In genomic region chrX:38473164-38473536, GRCm38 (mm10) we compare ENCODE assay signal across 8 mouse cellular contexts. TPM values are rescaled to one million over a fixed set of nuclear protein-coding genes. Genes with fewer than 3 reads are reported as not detected.
DNase-seq lines count a peak whose midpoint lies in the region; ATAC-seq and TF ChIP-seq lines count a peak whose summit lies in the region.

No protein-coding gene starts in this region.

- no peaks in the 10 kb centered on the region for H3K36me3 ChIP-seq in kidney, embryonic 15.5 days
- no peaks in the 10 kb centered on the region for H3K36me3 ChIP-seq in heart, embryonic 14.5 days (ENCODE audit: control insufficient read depth, insufficient read depth, low read length)
- H3K36me3 ChIP-seq in liver, embryonic 13.5 days = no peaks in the 10 kb centered on the region
- H3K36me3 ChIP-seq in stomach, embryonic 15.5 days = no peaks in the 10 kb centered on the region

- peak overlapping the region; percentile 96; the same call in 1 of the 2 replicates for H3K27ac ChIP-seq in kidney, embryonic 15.5 days
- no peak overlapping the region for H3K27ac ChIP-seq in bone marrow, adult 2 months (ENCODE audit: control insufficient read depth, insufficient read depth, low read depth, low read length, poor library complexity)
- peak overlapping the region; percentile 91 to 97 for H3K27ac ChIP-seq in heart, embryonic 14.5 days (replicated peaks in 1 of 2; ENCODE audit: control insufficient read depth in 1 of 2, insufficient read depth in 1 of 2, low read depth in 2 of 2, low read length in 2 of 2)
- H3K27ac ChIP-seq in liver, embryonic 13.5 days = no peak overlapping the region
- H3K27ac ChIP-seq in stomach, embryonic 15.5 days = peak overlapping the region; percentile 54; the same call in 1 of the 2 replicates

- WGBS in kidney, embryonic 15.5 days = 22% methylated on average over 10 of the region's 10 CpGs
- 17% methylated on average over 10 of the region's 10 CpGs for WGBS in bone marrow, adult 2 months
- 11% methylated on average over 10 of the region's 10 CpGs for WGBS in heart, embryonic 14.5 days
- 12% methylated on average over 10 of the region's 10 CpGs for WGBS in liver, embryonic 13.5 days (ENCODE audit: insufficient replicate concordance)
- WGBS in stomach, embryonic 15.5 days = 18% methylated on average over 10 of the region's 10 CpGs

- H3K4me3 ChIP-seq in kidney, embryonic 15.5 days (replicated peaks) = peak overlapping the region; percentile 51
- peak overlapping the region; percentile 26 for H3K4me3 ChIP-seq in bone marrow, adult 2 months (replicated peaks; ENCODE audit: control insufficient read depth, low read depth, low read length)
- H3K4me3 ChIP-seq in heart, embryonic 14.5 days (ENCODE audit: control insufficient read depth in 1 of 2, insufficient read depth in 1 of 2, low read depth in 1 of 2, low read length in 2 of 2) = peak overlapping the region; percentile 48 to 71
- peak overlapping the region; percentile 61 for H3K4me3 ChIP-seq in liver, embryonic 13.5 days (replicated peaks)
- peak overlapping the region; percentile 50 for H3K4me3 ChIP-seq in stomach, embryonic 15.5 days (replicated peaks)

- no peak for DNase-seq in kidney, adult 18-20 months
- peak; percentile 1 for DNase-seq in liver, embryonic 13.5 days
- no peak for DNase-seq in ovary, adult 18-20 months (ENCODE audit: low spot score)
- DNase-seq in right cerebral cortex, postnatal 36 days (ENCODE audit: low spot score in 2 of 2) = no peak

- no peak overlapping the region for H3K9ac ChIP-seq in kidney, embryonic 15.5 days
- peak overlapping the region; percentile 68 for H3K9ac ChIP-seq in heart, embryonic 14.5 days (ENCODE audit: low read length)
- peak overlapping the region; percentile 37; the same call in 1 of the 2 replicates for H3K9ac ChIP-seq in liver, embryonic 13.5 days
- no peak overlapping the region for H3K9ac ChIP-seq in stomach, embryonic 15.5 days

- no peaks in the 10 kb centered on the region for H3K9me3 ChIP-seq in kidney, embryonic 15.5 days (replicated peaks)
- H3K9me3 ChIP-seq in heart, embryonic 14.5 days (ENCODE audit: control insufficient read depth, low read length) = no peaks in the 10 kb centered on the region
- no peaks in the 10 kb centered on the region for H3K9me3 ChIP-seq in liver, embryonic 13.5 days (replicated peaks)
- H3K9me3 ChIP-seq in stomach, embryonic 15.5 days = no peaks in the 10 kb centered on the region

- H3K4me1 ChIP-seq in kidney, embryonic 15.5 days = no peaks in the 10 kb centered on the region
- H3K4me1 ChIP-seq in bone marrow, adult 2 months (ENCODE audit: control insufficient read depth, insufficient read depth, low read length) = no peaks in the 10 kb centered on the region; the same call in 1 of the 2 replicates
- no peaks in the 10 kb centered on the region for H3K4me1 ChIP-seq in heart, embryonic 14.5 days (ENCODE audit: control insufficient read depth in 2 of 2, insufficient read depth in 2 of 2, low read length in 2 of 2)
- no peaks in the 10 kb centered on the region; the same call in 1 of the 2 replicates for H3K4me1 ChIP-seq in liver, embryonic 13.5 days (replicated peaks)
- H3K4me1 ChIP-seq in stomach, embryonic 15.5 days = no peaks in the 10 kb centered on the region

- no peaks in the 10 kb centered on the region for H3K27me3 ChIP-seq in kidney, embryonic 15.5 days
- no peaks in the 10 kb centered on the region for H3K27me3 ChIP-seq in heart, embryonic 14.5 days (ENCODE audit: control insufficient read depth, insufficient read depth, low read length)
- no peaks in the 10 kb centered on the region for H3K27me3 ChIP-seq in liver, embryonic 13.5 days
- no peaks in the 10 kb centered on the region for H3K27me3 ChIP-seq in stomach, embryonic 15.5 days (replicated peaks)

- no peak for TF ChIP-seq POLR2A in bone marrow, adult 2 months (IDR thresholded peaks at IDR 0.05; ENCODE audit: borderline replicate concordance, control insufficient read depth, low read depth, low read length)

- no peak for TF ChIP-seq CTCF in bone marrow, adult 2 months (IDR thresholded peaks at IDR 0.05; ENCODE audit: control insufficient read depth, insufficient read depth, low read length)

- peak; percentile 53 for ATAC-seq in kidney, embryonic 15.5 days (replicated peaks; ENCODE audit: low FRiP score)
- ATAC-seq in heart, embryonic 14.5 days (ENCODE audit: insufficient number of reproducible peaks, insufficient read depth, low FRiP score, low read depth) = peak; percentile 39; the same call in 1 of the 2 replicates
- peak; percentile 52 for ATAC-seq in liver, embryonic 13.5 days (ENCODE audit: low read depth)
- ATAC-seq in stomach, embryonic 15.5 days (ENCODE audit: insufficient read depth, low FRiP score, low read depth) = peak; percentile 33; the same call in 1 of the 2 replicates

- H3K4me2 ChIP-seq in kidney, embryonic 15.5 days = peak overlapping the region; percentile 54
- H3K4me2 ChIP-seq in heart, embryonic 14.5 days (ENCODE audit: low read length) = peak overlapping the region; percentile 60
- H3K4me2 ChIP-seq in liver, embryonic 13.5 days = peak overlapping the region; percentile 70
- H3K4me2 ChIP-seq in stomach, embryonic 15.5 days = peak overlapping the region; percentile 47; the same call in 1 of the 2 replicates

RNA-seq across cellular contexts. Expression of gene Lamp2, which starts 16.9 kb away (rescaled TPM):
- polyA plus RNA-seq in kidney, embryonic 15.5 days (2015; fragmentation: Nextera tagmentation; extraction: Ambion mirVana) = 154 and 157 TPM in 2 replicates
- 10.5 and 35.6 TPM in 2 replicates for polyA plus RNA-seq in bone marrow, adult 2 months (2011; ENCODE audit: insufficient read depth, insufficient read length, low replicate concordance, missing spikeins)
- polyA plus RNA-seq in heart, embryonic 14.5 days (2014; fragmentation: Nextera tagmentation; extraction: Ambion mirVana) = 181 and 187 TPM in 2 replicates
- polyA plus RNA-seq in liver, embryonic 13.5 days (2015; fragmentation: Nextera tagmentation; extraction: Ambion mirVana) = 46.9 and 62.9 TPM in 2 replicates
- 143 and 145 TPM in 2 replicates for polyA plus RNA-seq in stomach, embryonic 15.5 days (2015; fragmentation: Nextera tagmentation; extraction: Ambion mirVana)

Comparison
In these comparisons a context has a peak if more than half of its experiments do, and no peak if none do; other contexts are left out.
1. H3K27ac ChIP-seq: peak in kidney, embryonic 15.5 days (single experiment), heart, embryonic 14.5 days (2 of 2) and stomach, embryonic 15.5 days (single experiment); none in bone marrow, adult 2 months (single experiment) and liver, embryonic 13.5 days (single experiment).
2. H3K9ac ChIP-seq: peak in heart, embryonic 14.5 days (single experiment) and liver, embryonic 13.5 days (single experiment); none in kidney, embryonic 15.5 days (single experiment) and stomach, embryonic 15.5 days (single experiment).
3. Peak in every context shown above with its lines, with median percentiles within 50 percentile points of each other: ATAC-seq, H3K4me2 ChIP-seq and H3K4me3 ChIP-seq.